Mouse (Mus musculus) spleen, adult 2 months (tissue): Measurements from ENCODE around the gene Adcy4.

Experiments used
- CTCF ChIP-seq: fragments of 200-500 bp; IDR thresholded peaks from 2 replicates; pipeline ENCODE4 v1.5.1; 2011; ENCODE audit warnings: mild to moderate bottlenecking, inconsistent platforms; ENCODE audit not compliant: insufficient read depth, insufficient read length, insufficient replicate concordance; ENCODE audit errors: extremely low read depth
- POLR2A ChIP-seq: fragments of 200-500 bp; IDR thresholded peaks from 2 replicates; pipeline ENCODE4 v1.6.1; 2011; ENCODE audit warnings: low read depth, low read length, inconsistent platforms

DNA sequence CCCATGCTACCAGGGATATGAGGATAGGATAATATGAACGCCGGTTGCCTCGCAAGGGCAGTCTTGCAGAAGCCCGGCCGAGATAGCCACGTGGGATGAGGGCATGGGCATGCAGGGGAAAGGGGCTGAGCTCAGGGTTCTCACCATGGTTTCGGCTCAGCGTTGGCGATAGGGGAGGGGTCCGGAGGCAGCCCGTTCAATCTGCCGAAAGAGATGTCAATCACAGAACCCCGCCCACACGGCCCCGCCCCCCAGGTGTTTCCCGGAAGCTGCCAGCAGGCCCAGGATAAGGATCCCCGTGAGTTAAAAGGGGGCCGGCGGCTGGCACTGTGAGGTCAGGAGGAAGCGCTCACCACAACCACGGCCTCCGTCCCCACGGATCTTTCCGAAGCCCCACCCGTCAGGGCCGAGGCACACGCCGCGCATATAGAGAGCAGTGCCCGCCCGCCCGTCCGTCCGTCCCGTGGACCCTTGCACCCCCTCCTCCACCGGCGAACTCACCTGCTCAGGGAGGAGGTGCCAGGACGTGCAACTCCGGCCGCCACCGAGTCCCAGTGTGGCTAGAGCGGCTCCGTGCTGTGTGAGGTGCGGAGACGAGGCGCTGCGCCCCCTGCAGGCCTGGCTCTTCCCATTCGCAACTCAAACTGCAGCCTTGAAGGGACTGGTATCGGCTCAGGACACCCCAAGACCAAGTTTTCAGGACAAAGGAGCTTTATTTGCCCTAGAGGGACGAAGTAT is 62.0 kb downstream of the Adcy4 start, which contains the start of gene Rabggta:
- peak; percentile 36 for TF ChIP-seq POLR2A
- peak; percentile 97 for TF ChIP-seq CTCF
